ENCODE assay signal across 8 mouse cellular contexts in the genomic region with DNA sequence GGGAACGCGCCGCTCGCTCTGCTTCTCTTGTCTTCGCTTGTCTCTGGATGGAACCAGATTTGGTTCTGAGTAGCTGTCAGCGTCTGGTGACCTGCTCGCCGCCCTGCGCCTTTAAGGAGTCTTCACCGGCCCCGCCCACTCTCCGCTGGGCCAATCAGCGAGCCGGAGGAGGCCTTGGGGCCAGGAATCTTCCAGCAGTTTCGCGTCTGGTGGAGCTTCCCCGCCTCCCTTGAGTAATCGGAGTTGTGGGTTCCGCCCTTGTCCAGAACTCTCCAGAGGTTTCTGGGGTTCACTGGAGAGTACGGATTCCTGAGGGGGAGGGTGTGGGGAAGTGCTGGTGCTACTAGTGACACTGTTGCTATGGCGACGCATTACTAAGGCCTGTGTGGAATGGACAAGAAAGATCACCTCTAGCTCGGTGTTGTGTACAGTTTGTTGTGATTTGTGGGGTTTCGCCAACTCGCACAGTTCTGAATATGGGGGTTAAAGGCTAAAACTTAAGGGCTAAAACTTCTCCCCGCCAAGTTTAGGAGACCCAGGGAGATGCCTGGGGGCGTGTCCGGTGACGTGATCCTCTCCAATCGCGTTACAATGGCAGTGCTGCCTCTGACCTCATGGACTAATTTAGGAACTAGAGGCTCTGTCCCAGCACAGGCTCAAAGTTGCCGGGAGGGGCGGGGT. TPM values are rescaled to one million over a fixed set of nuclear protein-coding genes. Genes with fewer than 3 reads are reported as not detected.
DNase-seq lines count a peak whose midpoint lies in the region; TF ChIP-seq lines count a peak whose summit lies in the region.
"Not testable (repeated sequence)": the region's sequence is repeated elsewhere in the genome, so short reads cannot be mapped to it uniquely, and the experiment has no call there.

TSS of gene Hspa1a (minus strand) at position 88 of the 681 bp plus-strand sequence.
TSS of gene Hspa1l (plus strand) at position 635 of the 681 bp plus-strand sequence.

- not testable (repeated sequence) for H3K4me1 ChIP-seq in thymus, adult 2 months (replicated peaks; ENCODE audit: control insufficient read depth, insufficient read depth, low read length)

- peaks cover 18% of the 10 kb centered on the region; the same call in 1 of the 2 replicates for H3K27me3 ChIP-seq in thymus, adult 2 months (ENCODE audit: control insufficient read depth, insufficient read depth, low read length)

- TF ChIP-seq POLR2A in thymus, adult 2 months (IDR thresholded peaks at IDR 0.05; ENCODE audit: control insufficient read depth, extremely low read depth, insufficient read depth, low read length, poor library complexity): not testable (repeated sequence)

- WGBS in thymus, adult 2 months: 1% methylated on average over 33 of the region's 33 CpGs

- H3K4me3 ChIP-seq in thymus, adult 2 months (ENCODE audit: control insufficient read depth, insufficient read depth, low read length): peak within 1 kb of the TSS; percentile 39

- not testable (repeated sequence) for TF ChIP-seq CTCF in thymus, adult 2 months (IDR thresholded peaks at IDR 0.05; ENCODE audit: borderline replicate concordance, control insufficient read depth, extremely low read depth, insufficient read depth, low read length, poor library complexity)

- peak; percentile 84 to 91 for DNase-seq in adrenal gland, adult 18-20 months (ENCODE audit: low spot score in 2 of 2)
- peak; percentile 77 for DNase-seq in embryo, embryonic 9.5 days (ENCODE audit: extremely low spot score)
- DNase-seq in gastrocnemius, postnatal 25 days: peak; percentile 81
- peak; percentile 85 for DNase-seq in induced T-regulatory cell, adult 2 months (ENCODE audit: low read depth)
- peak; percentile 68 to 77 for DNase-seq in left cerebral cortex, adult 18-20 months (ENCODE audit: low spot score in 2 of 2)
- peak; percentile 82 for DNase-seq in lung, postnatal 14 days
- DNase-seq in ovary, adult 18-20 months (ENCODE audit: low spot score): peak; percentile 75
- peak; percentile 53 for DNase-seq in thymus, adult 2 months

- not testable (repeated sequence) for H3K36me3 ChIP-seq in thymus, adult 2 months (ENCODE audit: control insufficient read depth, insufficient read depth, low read length)

- not testable (repeated sequence) for H3K27ac ChIP-seq in thymus, adult 2 months (ENCODE audit: control insufficient read depth, insufficient read depth, low read length)

RNA-seq across cellular contexts. Expression of gene Hspa1a, which starts in this region (rescaled TPM):
- total RNA-seq in adrenal gland, adult 18-20 months (2021): 100 to 1,000 TPM; 195 to 256 TPM
- 1 to 10 TPM; 5.9 to 8.1 TPM for total RNA-seq in gastrocnemius, postnatal 25 days (2021)
- 10 to 100 TPM; 22.1 to 23.4 TPM for total RNA-seq in left cerebral cortex, adult 18-20 months (2021)
- polyA plus RNA-seq in thymus, adult 2 months (2012; rRNA removed): 10.0 and 12.2 TPM in 2 replicates

RNA-seq across cellular contexts. Expression of gene Hspa1l, which starts in this region (rescaled TPM):
- under 1 TPM; 0.30 to 0.58 TPM for total RNA-seq in adrenal gland, adult 18-20 months (2021)
- 10 to 100 TPM; 21.5 to 31.8 TPM for total RNA-seq in gastrocnemius, postnatal 25 days (2021)
- total RNA-seq in left cerebral cortex, adult 18-20 months (2021): under 1 TPM; 0.44 to 0.61 TPM
- polyA plus RNA-seq in thymus, adult 2 months (2012; rRNA removed): 0.06 and 0.28 TPM in 2 replicates

Comparison
In these comparisons a context has a peak if more than half of its experiments do, and no peak if none do; other contexts are left out.
1. RNA of gene Hspa1a (total RNA-seq): 195 to 256 TPM in adrenal gland, adult 18-20 months; 22.1 to 23.4 TPM in left cerebral cortex, adult 18-20 months and 5.9 to 8.1 TPM in gastrocnemius, postnatal 25 days; every median in the first group is over 4 times any median in the second.
2. RNA of gene Hspa1l (total RNA-seq): 21.5 to 31.8 TPM in gastrocnemius, postnatal 25 days; 0.44 to 0.61 TPM in left cerebral cortex, adult 18-20 months and 0.30 to 0.58 TPM in adrenal gland, adult 18-20 months; every median in the first group is over 10 times any median in the second.
3. Peak in every context shown above with its lines, with median percentiles within 50 percentile points of each other: DNase-seq.